Mouse (Mus musculus) thymus, adult 18-20 months (tissue): ENCODE measurements around the gene Srgap2.
"Not testable (repeated sequence)": the region's sequence is repeated elsewhere in the genome, so short reads cannot be mapped to it uniquely, and the experiment has no call there.

Source experiments
- DNase-seq, 2 experiments: peaks; one replicate each; pipeline ENCODE4 v3.0.0; 2022; ENCODE audit warnings: mixed read lengths in 2 of 2

Gene Srgap2

DNA sequence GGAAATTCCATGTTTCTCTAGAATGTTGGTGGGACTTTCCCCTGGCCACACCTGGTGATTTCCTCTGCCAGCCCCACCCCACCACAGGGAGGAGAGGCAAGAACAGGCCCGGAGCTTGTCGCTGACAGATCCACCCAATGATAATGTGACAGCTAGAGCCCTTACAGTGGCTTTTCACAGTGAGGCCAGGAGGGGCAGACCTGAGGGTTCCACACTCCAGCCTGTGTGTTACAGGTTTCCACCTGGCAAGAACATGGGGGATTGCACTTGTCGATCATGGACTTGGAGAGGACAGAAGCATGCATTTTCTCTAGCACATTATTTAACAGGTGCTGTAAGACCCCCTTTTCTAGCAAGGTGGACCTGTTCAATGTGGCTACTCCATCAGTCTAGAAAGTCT is 246.9 kb downstream of the Srgap2 start:
- DNase-seq, result peak; percentile 23 to 41

DNA sequence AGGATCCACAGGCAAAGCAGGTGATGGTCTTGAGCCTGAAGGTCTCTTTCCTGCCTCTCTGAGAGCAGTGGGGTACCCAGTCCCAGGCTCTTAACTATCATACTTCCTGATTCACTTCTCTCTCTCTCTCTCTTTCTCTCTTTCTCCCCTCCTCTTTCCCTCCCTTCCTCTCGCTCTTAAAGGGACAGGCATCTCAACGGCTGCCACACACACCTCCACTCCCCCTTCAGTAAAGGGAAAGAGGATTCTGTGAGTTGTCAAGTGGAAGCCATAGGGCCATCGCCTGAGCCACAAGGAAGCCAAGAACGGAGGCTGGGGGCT is 247.7 kb downstream of the Srgap2 start, which contains the start of gene Ikbke:
Gene Ikbke, minus strand, starts transcription at position 151 of the 321 bp plus-strand sequence.
- peak in 1 of 2 experiments; percentile 30 for DNase-seq

DNA sequence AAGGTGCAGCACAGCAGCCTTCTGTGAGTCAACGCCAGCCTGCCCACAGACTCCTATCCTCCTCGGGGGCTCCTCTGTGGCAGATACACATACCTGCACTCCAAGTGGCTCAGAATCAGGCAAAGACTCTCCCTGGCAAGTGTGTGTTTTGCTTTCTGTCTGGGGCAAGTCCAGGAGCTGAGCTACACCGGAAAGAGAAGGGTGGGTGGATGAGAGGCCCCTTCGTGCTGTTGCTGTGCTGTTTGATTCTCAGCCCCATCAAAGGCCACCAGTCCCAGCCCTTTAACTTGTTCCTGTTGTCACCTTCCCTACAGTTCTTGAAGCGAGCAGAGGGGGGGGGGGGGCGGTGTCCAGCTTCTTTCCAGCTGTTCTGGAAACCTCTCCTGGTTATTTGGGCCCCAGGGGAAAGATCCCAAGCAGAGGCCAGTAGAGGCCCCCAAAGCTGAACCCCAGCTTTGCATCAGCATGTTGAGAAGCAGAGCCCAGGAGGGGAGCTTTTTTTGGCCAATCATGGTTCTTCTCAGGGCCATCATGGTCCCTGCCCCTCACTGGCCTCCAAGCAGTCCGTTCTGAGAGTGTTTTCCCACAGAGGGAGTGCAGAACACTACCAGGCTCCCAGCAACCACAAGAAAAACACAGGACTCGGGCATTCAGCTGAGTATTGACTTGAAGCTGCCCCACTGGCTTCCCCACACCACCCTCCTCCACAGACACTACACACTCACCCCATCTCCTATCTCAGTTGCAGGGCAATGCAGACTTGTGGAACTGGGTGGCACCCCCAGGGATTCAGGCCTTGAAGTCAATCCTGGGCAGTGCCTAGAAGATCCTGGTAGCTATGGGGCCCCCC is 248.3 kb downstream of the Srgap2 start:
- peak; percentile 26 to 61 for DNase-seq

DNA sequence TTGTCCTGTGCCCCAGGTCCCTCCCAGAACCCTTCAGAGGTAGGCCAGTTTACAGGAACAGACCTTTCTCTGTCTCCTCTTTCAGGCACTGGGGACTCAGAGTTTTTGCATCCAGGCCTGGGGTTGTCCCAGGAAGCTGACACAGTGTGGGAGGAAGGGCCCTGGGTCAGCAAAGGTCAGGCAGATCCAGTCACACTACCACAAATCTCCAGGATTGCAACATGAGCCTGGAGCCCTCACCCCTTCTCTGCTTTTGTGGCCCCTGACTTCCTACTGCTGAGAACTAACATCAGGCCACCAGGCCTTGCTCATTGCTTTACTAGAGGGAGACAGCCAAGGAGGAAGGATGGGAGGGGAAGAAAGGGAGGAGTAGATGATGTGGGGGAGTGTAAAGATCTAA is 250.3 kb downstream of the Srgap2 start:
- no peak for DNase-seq

DNA sequence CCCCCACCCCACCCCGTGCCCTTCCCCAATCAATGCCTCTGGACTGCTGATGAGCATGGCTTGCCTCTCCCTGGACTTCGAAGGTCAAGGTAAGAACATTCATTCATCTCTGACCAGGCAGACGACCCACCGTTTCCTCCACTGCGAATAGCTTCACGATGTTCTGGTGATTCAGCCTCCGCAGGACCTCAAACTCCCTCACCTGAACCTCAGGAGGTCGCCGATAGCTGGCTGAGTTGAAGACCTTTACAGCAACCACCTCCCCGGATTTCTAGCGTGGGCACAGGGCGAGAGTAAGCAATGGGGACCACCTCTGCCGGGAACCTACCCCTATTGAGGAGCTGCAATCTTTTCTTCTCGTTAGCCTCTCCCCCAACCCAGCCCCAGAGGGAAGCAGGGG is 251.6 kb downstream of the Srgap2 start:
- DNase-seq, result no peak

DNA sequence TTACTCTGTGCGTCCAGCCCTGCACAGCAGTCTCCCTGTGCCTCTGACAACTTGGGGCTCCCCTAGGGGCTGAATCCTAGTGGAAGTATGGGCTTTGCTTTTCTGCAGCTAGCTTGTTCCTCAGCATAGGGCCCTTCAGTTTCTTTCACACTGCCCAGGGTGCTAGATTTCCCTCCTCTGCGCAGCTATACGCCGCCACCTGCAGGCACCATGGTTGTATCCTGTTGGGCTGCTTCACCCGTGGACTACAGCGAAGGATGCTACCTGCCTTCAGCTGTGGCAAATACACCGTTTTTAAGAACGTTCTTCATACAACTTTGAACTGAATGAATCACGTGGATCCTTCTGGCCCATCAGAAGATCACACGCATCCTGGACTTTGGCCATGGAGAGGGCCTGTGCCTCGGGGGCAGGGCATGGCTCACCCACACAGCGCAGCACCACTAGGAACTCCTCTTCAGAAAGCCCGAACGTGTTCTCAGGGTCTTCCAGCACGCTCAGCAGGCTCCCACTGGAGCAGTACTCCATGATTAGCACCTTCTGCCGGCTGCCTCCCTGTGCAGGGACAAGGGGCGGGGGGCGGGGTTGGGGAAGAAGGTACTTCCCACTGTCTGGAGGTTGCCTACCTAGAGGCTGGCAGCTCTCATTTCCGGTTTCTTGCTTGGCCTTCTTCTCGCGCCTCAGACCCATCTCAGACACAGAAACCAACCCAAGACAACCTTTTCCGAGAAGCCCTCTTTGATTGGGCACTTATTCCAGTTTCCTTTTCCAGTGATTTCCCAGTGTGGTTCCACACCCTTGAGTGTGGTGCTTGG is 252.2 kb downstream of the Srgap2 start:
- no peak for DNase-seq

DNA sequence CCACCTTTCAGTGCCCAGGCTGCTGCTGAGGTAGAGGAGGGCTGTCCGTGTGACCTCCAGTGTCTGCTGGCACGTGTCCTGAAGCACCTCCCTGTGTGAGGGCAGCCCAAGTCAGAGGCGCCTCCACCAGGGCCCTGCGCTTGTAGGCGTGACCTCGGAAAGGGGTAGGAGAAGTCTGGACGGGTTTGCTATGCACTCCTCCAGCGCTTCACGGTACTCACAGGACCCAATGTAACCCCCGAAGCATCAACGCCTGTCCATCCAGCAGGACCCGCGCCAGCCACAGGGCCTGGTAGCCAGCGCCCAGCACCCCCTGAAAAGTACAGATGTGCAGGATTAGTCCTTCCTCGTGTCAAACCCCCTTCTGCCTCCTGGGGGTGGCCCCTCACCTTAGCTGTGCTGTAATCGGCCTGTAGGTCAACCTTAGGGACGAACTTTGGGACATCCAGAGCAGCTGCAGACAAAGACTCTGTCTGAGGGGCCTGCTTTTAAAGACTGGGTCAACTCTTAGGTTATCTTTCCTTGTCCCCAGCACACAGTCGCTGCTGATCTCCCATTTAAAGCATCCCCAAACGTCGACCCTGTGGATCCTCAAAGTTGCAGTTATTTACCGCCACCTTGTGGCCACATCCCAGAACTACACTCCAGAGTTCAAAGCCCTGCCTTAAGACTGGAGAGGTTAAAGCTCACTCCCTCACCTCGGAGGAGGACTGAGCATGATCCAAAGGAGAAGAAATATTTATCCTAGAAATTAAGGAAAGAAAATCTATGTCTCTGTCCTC is 257.2 kb downstream of the Srgap2 start:
- peak in 1 of 2 experiments; percentile 54 for DNase-seq

DNA sequence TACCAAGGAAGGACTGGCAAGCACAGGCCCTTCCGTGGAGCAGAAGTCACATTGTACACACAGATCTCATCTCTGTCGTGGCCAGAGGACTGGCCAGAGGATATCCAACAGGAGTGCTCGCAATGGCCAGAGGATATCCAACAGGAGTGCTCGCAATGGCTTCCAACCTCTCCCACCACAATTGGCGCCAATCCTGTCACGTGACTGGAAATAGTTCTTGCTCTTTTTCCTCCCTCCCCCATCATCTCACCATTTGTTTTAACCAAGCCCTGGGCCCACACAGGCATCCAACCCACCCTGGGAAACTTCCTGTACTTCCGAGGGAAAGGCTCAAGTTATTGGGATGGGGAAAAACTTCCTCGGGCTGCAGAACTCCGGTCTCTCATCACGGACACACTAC is 258.4 kb downstream of the Srgap2 start:
- DNase-seq, result no peak

DNA sequence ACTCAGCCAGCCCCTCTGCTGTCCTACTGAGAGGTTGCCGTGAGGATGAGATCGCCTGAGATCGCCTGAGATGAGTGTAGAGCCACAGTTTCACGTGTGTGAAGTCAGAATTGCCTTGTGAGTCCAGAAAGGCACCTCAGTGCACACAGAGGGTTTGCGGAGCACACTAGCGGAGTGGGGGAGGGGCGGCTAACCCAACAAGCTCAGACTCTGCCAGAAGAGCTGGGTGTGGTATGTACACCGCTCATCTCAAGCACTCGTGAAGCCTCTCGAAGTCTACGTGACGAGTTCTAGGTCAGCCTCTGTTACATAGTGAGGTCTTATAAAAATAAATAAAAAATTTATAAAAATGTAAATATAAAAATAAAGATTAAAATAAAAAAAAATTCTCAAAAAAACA is 263.2 kb downstream of the Srgap2 start:
- DNase-seq, result no peak

DNA sequence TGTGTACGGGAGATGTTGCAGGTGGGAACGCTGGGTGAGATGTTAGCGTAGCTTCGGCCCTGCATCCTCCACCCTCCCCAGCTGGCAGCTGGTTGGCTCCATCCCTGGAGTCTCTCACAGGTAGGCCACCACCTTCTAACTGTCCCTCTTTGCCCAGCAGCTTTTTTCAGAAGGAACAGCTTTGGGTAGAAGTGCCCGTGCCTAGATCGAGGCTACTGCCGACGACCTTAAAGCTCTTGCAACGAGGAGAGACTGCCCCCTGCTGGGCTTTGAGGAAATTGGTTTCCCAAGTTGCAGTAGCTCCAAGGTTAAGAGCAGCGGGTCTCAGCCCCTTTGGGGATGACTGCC is 266.9 kb downstream of the Srgap2 start:
- DNase-seq, result peak in 1 of 2 experiments; percentile 30

DNA sequence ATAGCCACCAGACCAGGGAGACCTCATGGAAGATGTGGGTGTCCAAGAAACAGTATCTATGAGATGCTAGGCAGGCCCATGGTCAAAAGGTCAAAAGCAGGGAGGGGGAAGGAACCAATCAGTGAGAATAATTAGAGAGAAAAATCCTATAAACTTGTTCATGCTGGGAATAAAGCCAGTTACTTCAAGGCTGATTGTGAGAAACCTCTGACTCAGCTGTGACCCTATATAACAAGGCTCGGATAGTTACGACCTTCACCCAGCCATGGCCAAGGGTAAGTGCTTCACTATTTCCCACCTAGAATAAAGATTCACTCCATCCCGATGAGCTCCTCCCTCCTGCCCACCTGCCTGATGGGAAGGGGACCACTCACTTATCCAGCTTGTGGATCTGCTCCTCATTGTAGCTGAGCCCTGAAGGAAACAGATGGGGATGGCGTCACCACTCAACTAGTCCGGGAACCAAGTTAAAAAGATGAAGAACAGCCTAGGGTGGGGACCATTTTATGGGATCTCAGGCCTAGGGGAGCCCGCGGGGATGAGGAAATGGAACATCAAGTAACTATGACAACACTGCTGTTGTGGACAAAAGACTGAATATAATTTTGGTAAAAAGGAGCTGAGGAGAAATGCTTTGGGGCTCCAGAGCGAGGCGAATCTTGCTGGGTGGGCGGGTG is 267.4 kb downstream of the Srgap2 start:
- DNase-seq, result no peak

DNA sequence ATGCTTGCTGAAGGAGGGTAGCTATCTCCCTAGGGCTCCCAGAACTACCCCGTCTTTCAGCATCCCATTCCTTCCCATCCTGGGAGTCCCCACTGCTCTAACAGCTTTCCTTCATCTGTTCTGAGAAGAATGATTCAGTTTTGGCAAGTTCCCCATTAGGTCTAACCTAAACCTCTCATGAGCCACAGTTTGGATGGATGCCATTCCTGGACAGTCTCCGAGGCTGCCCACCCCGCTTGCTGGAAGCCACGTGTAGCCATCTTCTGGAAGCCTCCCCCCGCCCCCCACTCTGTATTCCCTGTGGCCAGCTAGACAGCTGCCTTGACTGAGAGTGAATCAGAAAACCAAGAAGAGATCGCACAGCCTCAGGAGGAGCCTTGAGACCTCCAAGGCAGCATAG is 269.9 kb downstream of the Srgap2 start:
- DNase-seq, result no peak

DNA sequence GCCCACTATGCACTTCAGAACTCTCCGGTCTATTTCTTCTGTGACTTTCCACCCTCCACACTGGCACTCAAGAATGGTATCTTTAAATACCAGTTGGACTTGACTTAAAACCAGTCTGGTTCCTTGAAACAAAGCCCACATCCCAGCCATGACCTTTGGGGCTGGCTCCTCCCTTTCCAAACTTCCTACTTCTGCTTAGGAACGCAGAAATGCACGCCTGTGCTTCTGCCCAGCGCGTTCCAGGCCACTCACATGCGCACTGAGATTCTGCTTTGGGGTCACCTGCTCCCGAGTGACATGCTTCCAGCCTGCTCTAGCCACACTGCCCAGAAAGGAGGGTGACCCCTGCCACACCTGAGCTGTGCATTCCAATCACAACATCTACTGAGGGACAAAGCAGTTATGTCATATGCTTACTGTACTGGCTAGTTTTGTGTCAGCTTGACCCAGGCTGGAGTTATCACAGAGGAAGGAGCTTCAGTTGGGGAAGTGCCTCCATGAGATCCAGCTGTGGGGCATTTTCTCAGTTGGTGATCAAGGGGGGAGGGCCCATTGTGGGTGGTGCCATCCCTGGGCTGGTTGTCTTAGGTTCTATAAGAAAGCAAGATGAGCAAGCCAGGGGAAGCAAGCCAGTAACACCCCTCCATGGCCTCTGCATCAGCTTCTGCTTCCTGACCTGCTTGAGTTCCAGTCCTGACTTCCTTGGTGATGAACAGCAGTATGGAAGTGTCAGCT is 274.5 kb downstream of the Srgap2 start:
- DNase-seq, result not testable (repeated sequence)

DNA sequence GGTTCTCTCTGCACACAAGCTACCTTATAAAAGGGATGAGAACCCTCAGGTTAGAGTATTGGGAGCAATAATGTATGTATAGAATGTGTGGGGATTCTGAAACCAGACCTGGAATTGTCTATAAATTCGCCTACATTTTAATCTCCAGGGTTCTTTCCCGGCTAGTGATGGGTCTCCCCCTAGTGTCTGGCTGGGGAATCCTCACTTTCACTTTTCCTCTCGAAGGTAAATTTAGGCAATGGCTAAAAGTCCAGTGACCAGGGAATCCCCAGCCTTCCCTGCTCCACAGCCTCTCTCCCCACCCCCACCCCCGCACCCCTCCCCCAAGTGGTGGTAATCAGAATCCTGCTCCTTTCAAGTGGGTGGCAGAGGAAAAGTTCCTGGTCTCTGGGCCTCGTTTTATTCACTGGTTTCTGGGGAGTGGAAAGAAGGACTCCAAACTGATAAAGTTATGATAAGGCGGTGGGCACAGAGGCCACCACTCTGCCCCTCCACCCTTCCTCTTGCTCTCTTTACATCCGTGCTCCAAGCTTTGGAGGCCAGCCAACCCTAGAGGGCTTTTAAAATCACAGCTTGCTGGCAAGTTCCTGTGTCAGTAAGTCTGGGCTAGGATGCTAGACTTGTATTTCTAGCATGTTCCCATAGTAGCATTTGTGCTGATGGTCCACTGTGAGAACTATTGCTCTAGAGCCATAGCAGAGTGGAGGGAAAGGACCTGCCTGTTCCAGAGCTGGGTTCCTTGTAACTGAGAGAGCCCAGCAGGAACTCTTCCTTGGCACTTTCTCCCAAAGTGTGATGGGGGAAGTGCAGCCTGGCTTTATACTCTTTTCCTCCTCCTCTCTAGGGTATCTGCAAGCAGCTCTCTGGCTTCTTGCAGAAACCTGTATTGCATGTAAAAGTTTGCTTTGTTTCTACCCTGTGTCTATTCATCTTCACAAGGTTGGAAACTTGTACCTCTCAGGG is 280.4 kb downstream of the Srgap2 start:
- DNase-seq, result no peak

DNA sequence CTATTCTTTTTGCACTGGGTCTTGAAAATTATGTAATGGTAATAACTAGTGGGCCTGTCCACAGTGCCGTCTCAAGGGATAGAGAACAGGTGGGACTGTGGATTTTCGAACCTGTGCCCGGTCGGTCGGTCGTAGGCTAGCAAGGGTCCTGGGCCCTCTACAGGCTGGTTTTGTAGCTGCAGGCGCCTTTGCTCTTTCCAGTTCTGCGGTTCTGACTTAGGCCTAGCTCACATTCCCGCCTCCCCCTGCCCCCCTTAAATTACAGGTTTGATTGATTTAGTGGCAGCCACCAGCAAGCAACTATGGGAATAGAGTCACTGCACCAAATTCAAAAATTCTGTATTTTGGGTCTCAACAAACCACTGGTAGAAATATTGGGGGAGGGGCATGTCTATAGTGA is 281.2 kb downstream of the Srgap2 start:
- DNase-seq, result no peak

DNA sequence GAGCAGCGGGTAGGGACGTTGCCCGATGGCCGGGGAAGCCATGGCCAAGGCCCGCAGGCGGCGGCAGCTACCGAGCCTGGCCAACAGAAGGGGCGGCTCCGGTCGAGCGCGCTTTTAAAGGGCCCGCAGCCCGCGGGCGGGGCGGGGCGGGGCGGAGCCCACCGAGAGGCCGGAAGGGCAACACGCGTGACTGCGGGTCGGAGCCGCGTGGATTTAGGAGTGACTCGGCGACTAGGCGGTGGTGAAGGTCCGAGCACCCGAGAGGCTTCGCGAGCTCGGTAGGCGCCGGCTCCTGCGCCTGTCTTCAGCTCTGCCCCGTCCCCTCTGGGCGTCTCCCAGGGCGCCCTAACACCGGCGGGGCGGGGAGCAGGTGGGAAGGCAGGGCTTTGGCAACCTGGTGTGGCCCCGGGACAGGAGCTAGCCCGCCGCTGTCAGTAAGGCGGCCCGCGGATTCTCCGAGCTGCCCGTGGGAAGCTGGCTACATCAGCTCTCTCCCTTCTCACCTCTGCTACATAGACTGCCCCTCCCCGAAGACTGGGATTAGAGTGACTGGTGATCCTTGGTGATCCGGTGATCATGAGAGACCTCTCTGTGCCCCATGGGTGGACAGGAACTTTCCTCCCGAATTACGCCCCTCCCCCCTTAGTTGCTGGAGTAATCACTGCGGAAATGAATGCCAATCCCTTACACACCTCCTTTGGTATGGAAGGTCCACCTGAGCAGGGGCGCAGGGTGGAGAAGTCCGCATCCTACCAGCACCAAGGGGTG is 281.9 kb downstream of the Srgap2 start, which contains the start of gene Rassf5:
Gene Rassf5, minus strand, starts transcription at position 170 of the 768 bp plus-strand sequence.
- peak; percentile 21 to 31 for DNase-seq

DNA sequence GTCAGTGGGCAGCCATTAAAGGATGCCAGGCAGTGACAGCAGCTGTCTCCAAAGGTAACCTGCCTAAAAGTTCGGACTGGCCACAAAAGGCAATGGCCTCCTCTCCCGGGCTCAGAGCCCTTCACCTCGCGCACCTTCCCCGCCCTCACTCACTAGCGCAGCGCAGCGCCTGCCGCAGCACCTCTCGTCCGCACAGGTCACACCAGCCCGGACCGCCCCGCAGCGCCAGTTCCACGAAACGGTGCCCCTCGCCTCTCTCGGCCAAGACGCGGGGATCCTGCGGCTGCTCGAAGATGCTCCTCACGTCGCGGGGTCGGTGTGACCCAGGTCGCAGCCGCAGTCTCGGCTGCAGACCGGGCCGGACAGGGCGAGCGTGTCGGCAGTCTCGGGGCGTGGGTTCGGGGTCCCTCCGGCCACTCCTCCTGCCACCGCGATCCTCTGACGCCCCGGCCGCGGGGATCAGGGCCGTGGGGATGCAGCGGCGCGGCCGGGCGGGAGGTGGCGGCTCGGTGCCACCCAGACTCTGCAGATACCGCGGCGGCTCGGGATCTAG is 282.5 kb downstream of the Srgap2 start:
- DNase-seq, result no peak

DNA sequence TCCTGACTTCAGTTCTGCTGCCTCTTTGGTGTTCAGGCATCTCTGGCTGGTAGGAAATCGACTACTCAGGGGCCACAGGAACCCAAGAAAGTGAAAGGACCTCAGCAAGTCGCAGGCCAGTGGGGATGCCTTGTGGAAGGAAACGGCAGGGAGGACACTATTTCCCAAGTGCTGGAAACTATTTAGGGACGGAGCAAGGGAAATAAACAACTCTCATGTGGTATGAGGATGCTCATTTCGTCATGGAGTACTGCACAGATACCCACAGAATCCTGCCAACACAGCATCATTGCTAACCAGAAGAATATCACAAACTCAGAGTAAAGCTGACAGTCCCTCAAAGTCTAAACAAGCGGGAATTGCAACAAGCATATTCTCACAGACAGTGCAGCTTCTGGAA is 284.2 kb downstream of the Srgap2 start:
- DNase-seq, result no peak

DNA sequence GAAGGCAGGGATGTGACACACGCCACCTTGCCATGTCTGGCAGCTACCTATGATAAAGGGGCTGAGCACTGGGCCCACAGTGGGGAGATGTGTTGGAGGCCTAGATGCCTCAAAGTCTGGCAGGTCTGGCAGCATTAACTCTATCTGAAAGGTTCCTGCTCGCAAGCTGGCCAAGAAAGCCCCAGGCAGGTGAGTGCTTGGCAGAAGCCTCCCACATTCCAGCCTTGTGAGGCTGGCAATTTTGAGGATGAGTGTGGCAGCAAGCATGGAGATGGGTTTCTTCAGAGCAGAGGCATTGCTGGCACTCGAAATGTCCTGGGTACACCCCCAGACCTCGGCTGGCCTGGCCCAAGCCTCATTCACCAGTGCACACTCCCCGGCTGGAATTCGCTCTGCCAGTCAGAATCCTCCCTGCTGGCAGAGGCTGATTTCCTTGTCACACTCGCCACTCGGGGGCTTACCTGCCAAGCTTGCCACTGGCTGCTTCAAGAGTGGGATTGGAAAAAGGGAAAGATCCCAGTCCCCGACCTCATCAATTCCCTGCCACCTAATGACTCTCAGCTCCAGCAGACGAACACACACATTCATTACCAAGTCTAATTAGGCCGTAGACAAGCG is 287.5 kb downstream of the Srgap2 start:
- no peak for DNase-seq
